Mouse (Mus musculus) retina, adult 2 months (tissue): ENCODE data around the gene Pck1.
A peak's percentile ranks its signal among the peaks of the same experiment; 100 is the strongest.

Source experiments
- DNase-seq: peaks from one replicate; pipeline ENCODE4 v3.0.0-alpha.2; 2012; ENCODE audit warnings: low read depth, low spot score

The Pck1 gene

GRCm38 (mm10) chr2:173148001-173148400 is 4.8 kb upstream of the Pck1 start:
- DNase-seq = no peak

- no peak for DNase-seq
Measured at GRCm38 (mm10) chr2:173151352-173151751, 1.5 kb upstream of the Pck1 start.

- DNase-seq = no peak
Measured at GRCm38 (mm10) chr2:173151784-173152284, 1.0 kb upstream of the Pck1 start.

GRCm38 (mm10) chr2:173153266-173153665 is 418 bp downstream of the Pck1 start:
- DNase-seq = no peak

- DNase-seq = no peak
Measured at GRCm38 (mm10) chr2:173154513-173154912, 1.7 kb downstream of the Pck1 start.

- no peak for DNase-seq
Measured at GRCm38 (mm10) chr2:173154962-173155361, 2.1 kb downstream of the Pck1 start.

- DNase-seq = no peak
Measured at GRCm38 (mm10) chr2:173155907-173156306, 3.1 kb downstream of the Pck1 start.

GRCm38 (mm10) chr2:173156923-173157322 is 4.1 kb downstream of the Pck1 start:
- DNase-seq = no peak

- DNase-seq = no peak
Measured at GRCm38 (mm10) chr2:173157376-173157775, 4.5 kb downstream of the Pck1 start.

- DNase-seq = no peak
Measured at GRCm38 (mm10) chr2:173157871-173158270, 5.0 kb downstream of the Pck1 start.

- no peak for DNase-seq
Measured at GRCm38 (mm10) chr2:173158390-173159055, 5.7 kb downstream of the Pck1 start.

- DNase-seq = peak; percentile 38
Measured at GRCm38 (mm10) chr2:173159354-173160311, 6.8 kb downstream of the Pck1 start.

GRCm38 (mm10) chr2:173163380-173163779 is 10.5 kb downstream of the Pck1 start:
- no peak for DNase-seq

- DNase-seq = no peak
Measured at GRCm38 (mm10) chr2:173164358-173164757, 11.5 kb downstream of the Pck1 start.

- DNase-seq = no peak
Measured at GRCm38 (mm10) chr2:173164946-173165345, 12.1 kb downstream of the Pck1 start.

GRCm38 (mm10) chr2:173165357-173165756 is 12.5 kb downstream of the Pck1 start:
- DNase-seq = no peak

- DNase-seq = no peak
Measured at GRCm38 (mm10) chr2:173168411-173168851, 15.6 kb downstream of the Pck1 start.

GRCm38 (mm10) chr2:173170081-173170480 is 17.2 kb downstream of the Pck1 start:
- DNase-seq = no peak

GRCm38 (mm10) chr2:173170715-173171114 is 17.9 kb downstream of the Pck1 start:
- no peak for DNase-seq

GRCm38 (mm10) chr2:173171470-173171869 is 18.6 kb downstream of the Pck1 start:
- no peak for DNase-seq

- DNase-seq = no peak
Measured at GRCm38 (mm10) chr2:173171956-173172355, 19.1 kb downstream of the Pck1 start.

- no peak for DNase-seq
Measured at GRCm38 (mm10) chr2:173172386-173172785, 19.5 kb downstream of the Pck1 start.
